Mouse (Mus musculus) C2C12 (cell line): ENCODE results near the gene Rpl4. TPM values are rescaled to one million over a fixed set of nuclear protein-coding genes. Genes with fewer than 3 reads are reported as not detected.
"Not testable (repeated sequence)": the region's sequence is repeated elsewhere in the genome, so short reads cannot be mapped to it uniquely, and the experiment has no call there.

ENCODE experiments used
- H3K27me3 ChIP-seq: one replicate; pipeline ENCODE4 v1.6.1; 2011; ENCODE audit not compliant: control insufficient read depth, insufficient read depth, insufficient read length
- H3K36me3 ChIP-seq: one replicate; pipeline ENCODE4 v1.6.1; 2011; ENCODE audit not compliant: control insufficient read depth, insufficient read depth
- H3K4me3 ChIP-seq: one replicate; pipeline ENCODE4 v1.5.1; 2011; ENCODE audit warnings: mild to moderate bottlenecking, control low read depth; ENCODE audit not compliant: poor library complexity, insufficient read depth, severe bottlenecking
- H3K79me2 ChIP-seq: one replicate; pipeline ENCODE4 v1.6.1; 2011; ENCODE audit not compliant: control insufficient read depth, insufficient read depth
- H3K79me3 ChIP-seq: one replicate; pipeline ENCODE4 v1.6.1; 2011; ENCODE audit warnings: low read depth, control low read depth
- H3ac ChIP-seq: one replicate; pipeline ENCODE3; 2011; ENCODE audit warnings: low read depth; ENCODE audit not compliant: control insufficient read depth, insufficient read length
- CEBPB ChIP-seq: IDR thresholded peaks from one replicate; pipeline ENCODE4 v1.6.1; 2011; ENCODE audit warnings: low read depth, mild to moderate bottlenecking, control low read depth, moderate library complexity
- CTCF ChIP-seq: IDR thresholded peaks from one replicate; pipeline ENCODE4 v1.5.1; 2011; ENCODE audit not compliant: control insufficient read depth, insufficient read depth, insufficient read length
- FOSL1 ChIP-seq: IDR thresholded peaks from one replicate; pipeline ENCODE4 v1.8.0; 2011; ENCODE audit warnings: mild to moderate bottlenecking, low read length; ENCODE audit not compliant: poor library complexity, insufficient read depth, severe bottlenecking
- MAX ChIP-seq: IDR thresholded peaks from one replicate; pipeline ENCODE4 v1.6.1; 2011; ENCODE audit warnings: mild to moderate bottlenecking, control low read depth
- MYOD1 ChIP-seq: IDR thresholded peaks from one replicate; pipeline ENCODE4 v1.6.1; 2011; ENCODE audit warnings: low read depth; ENCODE audit not compliant: control insufficient read depth, insufficient read length
- MYOG ChIP-seq: IDR thresholded peaks from one replicate; pipeline ENCODE4 v1.6.1; 2011; ENCODE audit not compliant: control insufficient read depth, insufficient read length; ENCODE audit errors: extremely low read depth
- USF1 ChIP-seq: IDR thresholded peaks from one replicate; pipeline ENCODE4 v1.6.1; 2011; ENCODE audit warnings: low read depth, mild to moderate bottlenecking, control low read depth, moderate library complexity
- polyA plus RNA-seq: library from polyadenylated mRNA; unstranded; fragments of >200 nt; fragmentation: generic; extraction: Trizol; gene quantifications from one replicate; pipeline ENCODE4 v1.2.1, GENCODE M21; 2012; ENCODE audit warnings: missing spikeins

Rpl4 gene
- polyA plus RNA-seq, 1 experiment = 1,235 TPM

GRCm38 (mm10) chr9:64193879-64194278, 20.7 kb downstream of the Rpl4 start:
- Histone ChIP-seq H3ac (no peak overlapping the region), H3K79me3 (no peaks in the 10 kb centered on the region), H3K4me3 (no peak overlapping the region), H3K79me2 (no peaks in the 10 kb centered on the region), H3K27me3 (no peaks in the 10 kb centered on the region), H3K36me3 (peaks cover 27% of the 10 kb centered on the region)
- TF ChIP-seq USF1 = no peak
- TF ChIP-seq CEBPB = no peak
- TF ChIP-seq MYOG = no peak
- no peak for TF ChIP-seq FOSL1
- TF ChIP-seq CTCF = no peak
- TF ChIP-seq MYOD1 = no peak

GRCm38 (mm10) chr9:64195554-64195953, 22.4 kb downstream of the Rpl4 start:
- Histone ChIP-seq H3K79me2 (no peaks in the 10 kb centered on the region), H3K79me3 (no peaks in the 10 kb centered on the region), H3ac (no peak overlapping the region), H3K27me3 (no peaks in the 10 kb centered on the region), H3K4me3 (no peak overlapping the region), H3K36me3 (peaks cover 21% of the 10 kb centered on the region)
- no peak for TF ChIP-seq CTCF
- no peak for TF ChIP-seq MYOD1
- no peak for TF ChIP-seq MYOG
- no peak for TF ChIP-seq CEBPB
- no peak for TF ChIP-seq USF1
- no peak for TF ChIP-seq MAX
- TF ChIP-seq FOSL1 = no peak

GRCm38 (mm10) chr9:64197524-64197923, 24.3 kb downstream of the Rpl4 start:
- Histone ChIP-seq H3K27me3 (no peaks in the 10 kb centered on the region), H3ac (no peak overlapping the region), H3K36me3 (peaks cover 19% of the 10 kb centered on the region), H3K4me3 (no peak overlapping the region), H3K79me2 (no peaks in the 10 kb centered on the region), H3K79me3 (no peaks in the 10 kb centered on the region)
- TF ChIP-seq MYOD1 = no peak

- no peaks in the 10 kb centered on the region for H3K79me2 ChIP-seq
- H3K4me3 ChIP-seq = no peak overlapping the region
- peaks cover 12% of the 10 kb centered on the region for H3K36me3 ChIP-seq
- TF ChIP-seq USF1 = no peak
- TF ChIP-seq FOSL1 = no peak
- no peak for TF ChIP-seq MAX
- no peak for TF ChIP-seq CEBPB
- TF ChIP-seq MYOG = no peak
- no peak for TF ChIP-seq MYOD1
- TF ChIP-seq CTCF = no peak
- no peak overlapping the region for H3ac ChIP-seq
- no peaks in the 10 kb centered on the region for H3K79me3 ChIP-seq
- no peaks in the 10 kb centered on the region for H3K27me3 ChIP-seq
These were observed 25.0 kb downstream of the Rpl4 start for GRCm38 (mm10) chr9:64198068-64198762.

- H3K27me3 ChIP-seq, H3K79me2 ChIP-seq: not testable (repeated sequence)
- peaks cover 15% of the 10 kb centered on the region for H3K36me3 ChIP-seq
These were observed 25.7 kb downstream of the Rpl4 start for GRCm38 (mm10) chr9:64198763-64199418.

GRCm38 (mm10) chr9:64199897-64200296, 26.7 kb downstream of the Rpl4 start:
- peaks cover 24% of the 10 kb centered on the region for H3K36me3 ChIP-seq

More at GRCm38 (mm10) chr9:64198763-64199418, 25.7 kb downstream of the Rpl4 start:
- H3K4me3 ChIP-seq, H3K79me3 ChIP-seq, H3ac ChIP-seq: not testable (repeated sequence)

More at GRCm38 (mm10) chr9:64199897-64200296, 26.7 kb downstream of the Rpl4 start:
- H3K79me2 ChIP-seq = no peaks in the 10 kb centered on the region
- H3K27me3 ChIP-seq = no peaks in the 10 kb centered on the region
- no peak for TF ChIP-seq MYOD1
- no peak for TF ChIP-seq USF1
- TF ChIP-seq FOSL1 = no peak
- TF ChIP-seq CTCF = no peak
- no peak for TF ChIP-seq MYOG
- no peak for TF ChIP-seq MAX
- TF ChIP-seq CEBPB = no peak
- H3ac ChIP-seq = no peak overlapping the region
- no peak overlapping the region for H3K4me3 ChIP-seq
- no peaks in the 10 kb centered on the region for H3K79me3 ChIP-seq
